Mouse (Mus musculus) urinary bladder, adult 2 months (tissue): ENCODE data around the gene Serpinf2. TPM values are rescaled to one million over a fixed set of nuclear protein-coding genes. Genes with fewer than 3 reads are reported as not detected.
A peak's percentile ranks its signal among the peaks of the same experiment; 100 is the strongest.
"Not testable (repeated sequence)": the region's sequence is repeated elsewhere in the genome, so short reads cannot be mapped to it uniquely, and the experiment has no call there.

Experiments
- DNase-seq: peaks from one replicate; pipeline ENCODE4 v3.0.0; 2022; ENCODE audit warnings: low spot score
- polyA plus RNA-seq: library from polyadenylated mRNA; depleted of rRNA; stranded (reverse); fragments of >200 nt; gene quantifications from 2 replicates; pipeline ENCODE4 v1.2.3, GENCODE M21; 2012

The Serpinf2 gene
- polyA plus RNA-seq, 1 experiment, result 0.14 TPM

DNA sequence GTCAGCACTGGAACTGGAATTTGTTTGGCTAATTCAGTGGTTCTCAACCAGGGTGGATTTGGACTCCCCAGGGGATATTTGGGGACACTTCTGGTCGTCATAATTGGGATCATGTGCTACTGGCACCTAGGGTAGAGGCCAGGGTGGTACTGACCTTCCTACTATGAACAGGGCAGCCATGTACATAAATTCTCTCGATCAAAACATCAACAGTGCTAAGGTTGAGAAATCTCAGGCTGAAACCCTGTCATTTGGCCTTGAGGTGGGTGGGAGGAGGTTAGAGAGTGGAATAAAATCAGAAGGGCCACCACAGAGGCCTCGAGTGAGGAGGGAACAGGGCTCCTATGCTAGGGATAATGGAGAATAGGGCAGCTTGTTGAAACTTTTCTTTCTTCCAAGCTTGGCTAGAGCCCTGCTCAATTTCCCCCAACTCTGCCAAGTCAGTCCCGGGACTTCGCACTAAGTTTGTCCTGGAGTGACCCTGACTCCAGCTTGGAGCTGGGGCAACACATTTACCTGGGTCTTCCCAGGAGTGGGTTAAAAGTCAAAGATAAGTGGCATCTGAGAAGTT, 19.8 kb upstream of the Serpinf2 start:
- no peak for DNase-seq

DNA sequence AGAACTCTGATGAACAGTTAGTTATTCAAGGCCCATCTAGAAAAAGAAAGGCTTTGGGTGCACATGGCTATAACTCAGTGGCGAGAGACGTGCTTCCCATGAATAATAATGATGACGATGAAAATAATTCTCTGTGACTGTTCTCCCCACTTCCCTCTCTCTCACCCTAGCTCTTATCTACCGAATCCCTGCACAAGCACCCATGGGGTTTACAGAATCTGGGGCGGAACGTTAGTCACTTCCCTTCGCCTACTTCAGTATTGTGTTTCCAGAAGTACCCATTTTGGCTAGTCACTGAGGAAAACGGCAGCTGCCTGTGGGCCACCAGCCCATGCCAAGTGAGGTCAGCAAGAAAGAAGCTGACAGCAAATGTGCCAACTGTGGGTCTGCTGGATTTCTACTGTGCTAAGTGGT, 19.2 kb upstream of the Serpinf2 start:
- no peak for DNase-seq

DNA sequence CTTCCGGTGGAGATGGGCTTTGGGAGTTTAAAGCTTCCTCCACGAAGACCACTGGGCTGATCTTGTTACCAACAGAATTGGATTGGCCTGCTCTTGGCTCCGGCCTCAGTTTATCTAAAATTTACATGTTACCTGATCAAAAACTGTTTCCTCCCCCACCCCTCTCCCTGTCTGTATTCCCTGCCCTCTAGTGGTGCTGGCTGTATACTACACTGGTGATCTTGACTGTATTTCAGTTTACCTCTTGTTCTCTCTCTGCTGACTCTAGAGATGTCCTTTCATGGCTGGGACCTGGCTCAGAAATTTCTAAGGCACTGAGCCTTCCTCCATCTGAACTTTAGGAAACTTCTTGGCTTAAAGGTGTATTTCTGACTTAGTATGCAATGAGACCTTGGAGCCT, 18.8 kb upstream of the Serpinf2 start:
- DNase-seq, result no peak

- DNase-seq, result no peak
These were observed 17.1 kb upstream of the Serpinf2 start for GRCm38 (mm10) chr11:75456440-75456871.

GRCm38 (mm10) chr11:75455971-75456370, 16.6 kb upstream of the Serpinf2 start:
- not testable (repeated sequence) for DNase-seq

DNA sequence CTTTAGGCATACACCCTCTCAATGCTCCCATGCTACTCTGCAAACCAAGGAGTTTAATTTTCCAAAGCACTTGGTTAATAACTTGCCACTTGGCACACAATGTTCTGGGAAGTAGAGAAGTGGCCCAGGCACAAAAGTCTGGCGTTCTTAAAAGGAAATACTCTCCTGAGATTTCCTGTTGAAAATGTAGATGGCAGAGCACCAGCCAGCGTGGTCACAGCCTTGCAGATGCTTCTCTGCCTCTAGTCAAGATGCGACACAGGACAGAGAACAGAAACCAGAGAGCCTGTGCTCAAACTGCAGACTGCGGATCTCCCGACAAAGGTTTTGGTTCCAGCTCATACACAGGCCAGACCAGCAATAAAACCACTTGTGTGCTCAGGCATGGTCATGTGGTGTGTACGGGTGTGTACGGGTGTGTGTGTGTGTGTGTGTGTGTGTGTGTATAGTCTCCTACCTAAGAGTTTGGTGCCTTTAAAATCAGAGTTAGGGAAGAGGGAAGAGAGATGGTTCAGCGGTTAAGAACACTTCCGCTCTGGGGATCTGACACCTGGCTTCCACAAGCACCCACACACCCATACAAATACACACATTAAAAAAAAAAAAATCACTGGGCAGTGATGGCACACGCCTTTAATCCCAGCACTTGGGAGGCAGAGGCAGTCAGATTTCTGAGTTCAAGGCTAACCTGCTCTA, 15.8 kb upstream of the Serpinf2 start:
- DNase-seq, result no peak

DNA sequence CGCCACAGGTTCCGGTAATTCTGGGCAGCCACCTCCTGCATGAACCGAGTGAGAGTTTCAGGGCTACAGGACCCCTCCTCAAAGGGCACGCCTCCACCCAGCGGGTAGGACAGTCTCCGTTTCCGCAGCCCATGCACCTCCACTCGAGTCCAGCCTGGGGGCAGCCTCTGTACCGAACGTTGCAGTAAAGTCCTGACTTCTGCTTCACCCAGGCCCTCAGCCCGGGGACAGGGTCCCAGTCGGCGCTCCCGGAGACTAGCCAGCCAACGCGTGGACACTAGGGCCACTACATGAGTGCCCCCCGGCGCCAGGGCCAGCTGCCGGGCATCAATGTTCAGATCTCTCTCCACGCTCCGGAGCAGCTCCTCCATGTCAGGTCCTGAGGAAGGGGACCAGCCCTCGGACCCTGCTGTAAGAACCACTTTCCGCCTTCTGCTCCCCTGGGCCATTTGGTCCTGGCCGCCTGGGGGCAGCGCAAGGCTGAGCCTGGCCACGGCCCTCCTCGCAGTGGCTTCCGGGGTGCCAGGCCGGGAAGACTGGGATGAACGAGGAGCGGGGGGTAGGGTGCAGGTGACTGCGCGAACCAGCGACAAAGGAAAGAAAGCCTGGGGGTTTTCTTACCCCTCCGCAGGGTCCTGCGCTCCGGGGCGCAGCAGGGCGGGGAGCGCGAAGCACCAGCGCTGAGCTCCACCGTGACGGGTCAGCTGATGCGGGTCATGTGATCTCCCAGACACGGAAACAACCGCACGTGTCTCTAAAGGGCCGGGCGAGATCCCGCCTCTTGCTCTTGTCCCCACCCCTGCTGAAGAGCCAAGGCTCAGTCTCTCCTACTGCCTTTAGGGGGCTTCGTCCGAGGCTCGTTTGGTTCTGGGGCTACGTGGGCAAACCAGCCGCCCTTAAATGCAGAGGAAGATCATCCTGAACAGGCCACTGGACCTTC, 14.9 kb upstream of the Serpinf2 start, which contains the start of gene Wdr81:
Gene Wdr81, minus strand, starts transcription at position 727 of the 940 bp plus-strand sequence.
- DNase-seq, result peak; percentile 80

DNA sequence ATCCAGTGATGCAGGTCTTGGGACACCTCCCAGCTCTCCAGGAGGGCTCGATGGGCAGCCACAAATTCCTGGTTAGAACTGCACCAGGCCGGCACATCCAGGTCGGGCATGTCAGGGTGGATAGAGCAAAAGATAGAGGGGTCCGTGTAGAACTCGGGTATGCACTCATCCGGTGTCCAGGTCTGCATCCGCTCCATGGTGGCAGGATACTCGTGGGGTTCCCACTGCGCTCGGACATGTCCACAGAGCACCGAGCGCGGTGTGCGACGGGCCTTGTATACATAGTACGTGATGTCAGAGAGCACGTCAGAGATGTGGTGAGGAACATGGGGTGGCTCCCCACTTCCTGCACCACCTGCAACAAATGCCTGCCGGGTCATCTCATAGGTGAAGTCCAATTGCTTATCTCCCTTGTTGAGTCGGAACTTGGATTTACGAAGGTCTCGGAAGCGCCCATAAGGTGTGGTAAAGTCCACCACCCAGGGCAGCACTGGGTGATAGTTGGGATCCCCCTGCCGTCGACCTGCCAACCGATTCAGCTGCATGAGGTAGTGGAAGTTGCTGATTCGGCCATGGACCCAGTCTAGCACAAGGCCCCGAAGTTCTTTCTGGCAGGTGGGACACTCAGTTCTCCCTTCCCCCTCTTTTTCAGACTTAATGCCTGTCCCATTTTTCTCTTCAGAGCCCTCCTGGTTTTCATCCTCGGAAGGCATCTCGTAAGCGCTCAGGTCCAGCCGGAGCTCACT, 13.6 kb upstream of the Serpinf2 start:
- DNase-seq, result no peak

- no peak for DNase-seq
These were observed 12.7 kb upstream of the Serpinf2 start for GRCm38 (mm10) chr11:75452081-75452480.

DNA sequence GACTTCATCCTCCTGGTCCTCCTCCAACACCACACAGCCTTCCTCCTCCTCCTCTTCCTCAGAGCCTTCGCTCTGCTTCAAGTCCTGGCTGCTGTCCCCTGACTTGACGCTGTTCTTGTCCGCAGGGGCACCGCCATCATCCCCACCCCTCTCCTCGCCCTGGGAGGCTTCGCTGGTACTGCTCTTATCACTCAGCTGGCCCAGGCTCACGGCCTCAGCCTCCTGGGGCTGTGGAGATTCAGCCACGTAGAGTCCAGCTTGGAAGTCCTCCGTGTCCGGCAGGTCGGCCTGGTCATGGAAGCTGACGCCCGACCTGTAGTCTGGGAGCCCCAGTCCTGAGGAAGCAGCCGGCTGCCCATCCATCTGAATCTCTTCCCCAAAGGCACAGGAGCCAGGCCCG, 11.5 kb upstream of the Serpinf2 start:
- no peak for DNase-seq

DNA sequence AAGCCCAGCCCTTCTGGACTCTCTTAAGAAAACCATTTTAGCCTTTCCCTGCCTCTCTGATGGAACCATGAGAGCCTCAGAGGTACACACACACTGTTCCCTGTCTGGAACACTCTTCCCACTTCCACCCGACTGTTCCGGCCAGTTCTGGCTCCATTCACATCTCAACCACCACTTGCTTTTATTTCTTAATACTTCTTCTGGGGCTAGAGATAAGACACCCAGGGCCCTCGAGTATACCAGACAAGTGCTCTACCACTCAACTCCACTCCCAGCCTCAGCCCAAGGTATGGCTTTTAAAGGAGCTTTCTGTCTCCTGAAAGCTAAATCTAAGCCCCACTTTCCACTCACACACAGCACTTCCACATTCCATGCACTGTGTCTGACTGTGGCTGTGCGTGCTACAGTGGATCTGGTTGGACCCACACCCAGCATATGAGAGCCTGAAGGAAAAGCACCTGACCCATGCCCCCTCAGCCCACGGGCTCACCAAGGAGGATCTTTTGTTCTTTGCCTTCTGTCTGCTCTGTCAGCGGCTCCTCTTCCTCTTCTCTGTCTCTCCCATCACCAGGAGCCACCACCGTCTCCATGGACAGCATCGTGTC, 11.0 kb upstream of the Serpinf2 start:
- DNase-seq, result no peak

GRCm38 (mm10) chr11:75449695-75450094, 10.3 kb upstream of the Serpinf2 start:
- no peak for DNase-seq

GRCm38 (mm10) chr11:75448575-75448974, 9.2 kb upstream of the Serpinf2 start:
- DNase-seq, result no peak

DNA sequence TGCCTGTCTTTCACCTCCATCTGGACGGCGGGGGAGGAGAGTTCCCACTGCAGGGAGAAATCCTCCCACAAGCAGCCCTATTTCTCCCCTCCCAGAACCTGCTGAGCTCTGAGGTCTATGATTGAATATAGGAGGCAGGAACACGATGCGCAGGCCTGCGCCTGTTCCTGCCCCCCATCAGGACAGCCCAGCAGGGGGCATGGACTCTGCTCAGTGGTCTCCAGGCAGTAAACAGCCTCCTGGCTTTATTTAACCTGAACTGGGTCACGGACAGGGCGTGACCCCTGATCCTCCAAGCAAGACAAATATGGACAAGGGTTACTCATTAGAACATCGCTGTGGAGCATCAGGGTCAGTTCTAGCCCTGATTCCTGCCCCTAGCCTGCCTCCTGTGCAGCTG, 4.3 kb upstream of the Serpinf2 start:
- no peak for DNase-seq

DNA sequence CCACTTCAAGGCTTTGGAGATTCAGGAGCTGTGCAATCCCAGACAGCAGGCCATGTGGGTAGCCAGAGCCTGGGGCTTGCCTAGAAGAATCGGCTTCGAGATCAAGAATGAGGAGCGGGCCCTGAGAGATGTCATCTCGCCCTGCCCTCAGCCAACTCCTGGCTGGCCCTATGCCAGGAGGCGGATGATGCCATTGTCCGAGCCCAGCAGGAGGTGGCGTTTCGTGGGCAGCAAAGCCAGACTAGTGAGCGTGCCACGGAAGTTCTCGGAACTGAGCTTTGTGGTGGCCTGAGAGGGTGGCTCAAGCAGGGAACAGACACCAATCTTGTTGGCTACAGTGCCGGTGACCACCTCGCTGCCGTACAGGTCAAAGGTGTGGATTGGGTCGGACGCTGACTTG, 2.2 kb upstream of the Serpinf2 start:
- no peak for DNase-seq

GRCm38 (mm10) chr11:75441034-75441433, 1.6 kb upstream of the Serpinf2 start:
- DNase-seq, result no peak

- DNase-seq, result no peak
These were observed 560 bp upstream of the Serpinf2 start for GRCm38 (mm10) chr11:75439951-75440350.

- DNase-seq, result no peak
These were observed 587 bp downstream of the Serpinf2 start for GRCm38 (mm10) chr11:75438804-75439203.

DNA sequence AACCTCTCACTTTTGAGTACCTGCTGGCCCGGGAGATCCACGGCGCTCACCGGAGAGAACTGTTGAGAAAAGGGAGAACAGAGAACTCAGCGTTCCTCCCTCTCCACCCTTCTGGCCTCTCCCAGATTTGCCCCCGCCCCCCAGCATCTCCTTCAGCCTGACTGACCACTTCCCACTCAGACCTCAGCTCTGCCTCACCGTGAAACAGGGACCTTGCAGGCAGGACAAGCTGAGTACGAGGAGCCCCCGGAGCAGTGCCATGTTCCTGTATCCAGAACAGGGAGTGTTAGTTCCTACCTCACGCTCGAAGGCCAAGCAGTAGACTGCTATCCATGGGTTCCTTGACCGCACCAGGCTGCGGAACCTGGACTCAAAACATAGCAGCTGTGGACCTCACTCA, 1.2 kb downstream of the Serpinf2 start:
- DNase-seq, result no peak

- no peak for DNase-seq
These were observed 5.3 kb downstream of the Serpinf2 start for GRCm38 (mm10) chr11:75434138-75434537.

- DNase-seq, result no peak
These were observed 8.1 kb downstream of the Serpinf2 start for GRCm38 (mm10) chr11:75431307-75431706.
